Mouse (Mus musculus) mouse embryonic stem cell (cell line): Measurements from ENCODE around the gene Ube2e2.
"Not testable (repeated sequence)": the region's sequence is repeated elsewhere in the genome, so short reads cannot be mapped to it uniquely, and the experiment has no call there.

ENCODE experiments used
- in situ Hi-C, 2 experiments: fragments of 300-500 bp; cut with MboI; formaldehyde crosslinking; loops; 1 replicate in 1 of 2; 3 replicates in 1 of 2; pipeline ENCODE4 v1.14.3; 2019 to 2020; ENCODE audit warnings: low sequenced_read_pairs in 2 of 2, low pct_unique_long_range_greater_than_20kb in 1 of 2, mixed read lengths in 1 of 2; ENCODE audit not compliant: unreplicated experiment in 1 of 2

Ube2e2 gene

DNA sequence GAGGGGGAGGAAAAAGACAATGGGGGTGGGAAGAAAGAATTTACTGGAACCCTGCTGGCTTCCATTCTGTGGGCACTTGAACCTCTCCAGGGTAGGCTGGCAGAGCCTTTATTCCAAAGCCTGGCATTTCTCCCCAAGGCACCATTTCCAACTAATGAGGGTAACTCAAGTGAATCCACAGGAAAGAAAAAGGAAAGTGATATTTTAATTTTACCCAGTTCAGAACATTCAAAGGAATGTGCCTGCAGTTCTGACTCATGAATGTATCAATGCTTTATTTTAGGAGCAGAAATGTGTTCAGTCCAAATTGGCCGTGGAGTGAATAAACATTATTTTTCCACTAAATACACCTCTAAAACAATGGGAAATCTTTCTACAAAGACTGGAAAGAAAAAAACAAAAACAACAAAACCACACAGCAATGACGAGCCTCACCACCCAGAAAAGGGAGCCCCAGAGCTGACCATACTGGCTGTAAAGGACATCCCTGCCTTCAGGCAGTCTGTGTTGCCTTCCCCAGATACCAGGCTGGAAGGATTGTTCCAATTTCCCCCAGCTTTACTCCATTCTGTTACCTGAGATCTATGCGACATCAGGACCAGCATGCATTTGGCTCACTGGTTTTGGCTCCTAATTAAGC, 340.0 kb downstream of the Ube2e2 start:
- in situ Hi-C loops: no loop called here

DNA sequence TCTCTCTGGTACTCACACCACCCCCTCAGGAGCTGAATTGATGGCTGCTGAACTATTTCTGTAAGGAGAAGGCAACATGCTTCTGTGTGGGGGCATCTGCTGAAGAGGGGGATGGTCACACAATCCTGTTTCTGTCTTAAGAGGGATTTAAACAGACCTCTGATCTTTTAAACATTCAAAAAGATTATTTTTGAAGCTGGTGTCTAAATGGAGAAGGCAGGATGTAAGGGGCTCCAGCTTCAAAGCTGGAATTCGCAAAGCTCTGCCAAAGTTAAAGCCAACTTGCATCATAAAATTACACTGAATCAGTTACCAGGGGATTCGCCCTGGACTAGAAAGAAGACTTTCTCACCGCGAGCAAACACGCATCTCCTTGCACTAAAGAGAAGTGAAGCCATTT, 346.5 kb downstream of the Ube2e2 start:
- in situ Hi-C loops: no loop called here

GRCm38 (mm10) chr14:18539092-18539491, 355.0 kb downstream of the Ube2e2 start:
- in situ Hi-C loops: not testable (repeated sequence)

DNA sequence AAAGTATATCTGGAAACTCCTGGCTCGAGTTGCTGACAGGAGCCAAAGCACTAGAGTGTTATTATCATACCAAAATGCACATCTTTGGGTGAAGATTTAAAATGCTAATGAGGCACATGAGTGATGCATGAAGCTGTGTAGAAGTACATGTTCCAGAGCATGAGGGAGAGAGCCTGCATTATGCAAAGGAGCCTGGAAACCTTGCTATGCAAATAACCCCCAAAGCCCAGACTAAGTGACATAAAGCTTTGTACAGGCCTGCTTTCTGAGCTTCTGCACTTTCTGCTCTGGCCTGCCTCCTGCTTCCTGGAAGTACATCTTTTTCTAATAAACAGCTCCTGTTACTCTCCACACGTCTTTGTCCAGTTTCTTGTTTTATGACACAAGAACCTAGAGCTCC, 363.2 kb downstream of the Ube2e2 start:
- in situ Hi-C loops: no loop called here

DNA sequence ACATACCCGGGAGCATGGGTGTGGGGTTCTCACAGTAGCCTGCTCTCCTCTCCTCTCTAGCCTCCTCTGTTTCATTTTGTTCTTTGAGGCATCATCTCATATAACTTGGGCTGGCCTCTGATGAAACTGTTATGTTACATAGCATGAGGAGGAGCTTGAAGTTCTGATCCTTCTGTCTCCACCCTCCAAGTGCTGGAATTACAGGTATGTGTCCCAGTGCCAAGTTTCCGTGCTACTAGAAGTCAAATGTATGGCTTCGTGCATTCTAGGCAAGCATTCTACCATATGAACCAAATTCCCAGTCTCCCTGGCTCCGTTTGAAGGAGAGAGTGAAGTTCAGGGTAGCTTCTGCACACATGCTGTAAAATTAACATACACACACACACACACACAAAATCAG, 363.6 kb downstream of the Ube2e2 start:
- in situ Hi-C loops: no loop called here
